Mouse (Mus musculus) embryonic facial prominence, embryonic 13.5 days (tissue): ENCODE data around the gene Akap13. TPM values are rescaled to one million over a fixed set of nuclear protein-coding genes. Genes with fewer than 3 reads are reported as not detected.

ENCODE experiments used
- ATAC-seq: fragments of 200-750 bp; cut with Nextera tagmentation; 2 replicates; pipeline ENCODE4 v1.8.0; 2017; ENCODE audit warnings: low read depth; ENCODE audit not compliant: insufficient number of reproducible peaks, insufficient read depth, low FRiP score, low TSS enrichment
- H3K27ac ChIP-seq: fragments of 300-500 bp; sonication (generic); 2 replicates; pipeline ENCODE4 v1.5.1; 2015; ENCODE audit warnings: moderate library complexity, mild to moderate bottlenecking, inconsistent platforms
- H3K27me3 ChIP-seq: fragments of 300-500 bp; sonication (generic); 2 replicates; pipeline ENCODE4 v1.6.1; 2015; ENCODE audit warnings: mild to moderate bottlenecking, inconsistent platforms
- H3K36me3 ChIP-seq: fragments of 300-500 bp; sonication (generic); 2 replicates; pipeline ENCODE4 v1.6.1; 2015; ENCODE audit warnings: mild to moderate bottlenecking, inconsistent platforms
- H3K4me1 ChIP-seq: fragments of 300-500 bp; sonication (generic); 2 replicates; pipeline ENCODE4 v1.6.1; 2015; ENCODE audit warnings: inconsistent platforms
- H3K4me2 ChIP-seq: fragments of 300-500 bp; sonication (generic); 2 replicates; pipeline ENCODE4 v1.6.1; 2015; ENCODE audit warnings: moderate library complexity, mild to moderate bottlenecking, inconsistent platforms
- H3K4me3 ChIP-seq: fragments of 300-500 bp; sonication (generic); 2 replicates; pipeline ENCODE4 v1.5.1; 2015; ENCODE audit warnings: mild to moderate bottlenecking, inconsistent platforms
- H3K9ac ChIP-seq: fragments of 300-500 bp; sonication (generic); 2 replicates; pipeline ENCODE4 v1.6.1; 2015; ENCODE audit warnings: mild to moderate bottlenecking, inconsistent platforms
- H3K9me3 ChIP-seq: fragments of 300-500 bp; sonication (generic); 2 replicates; pipeline ENCODE4 v1.6.1; 2016; ENCODE audit warnings: inconsistent platforms
- WGBS: fragments of 180-500 bp; shearing (Covaris S2); methylation state at CpG from one replicate; pipeline ENCODE4 v1.1.7; 2015; ENCODE audit warnings: mixed read lengths; 5-methylcytosine and 5-hydroxymethylcytosine counted together
- polyA plus RNA-seq: library from polyadenylated mRNA; unstranded; fragments of >200 nt; fragmentation: Nextera tagmentation; extraction: Ambion mirVana; gene quantifications from 2 replicates; pipeline ENCODE4 v1.2.1, GENCODE M21; 2015

Gene Akap13
- polyA plus RNA-seq, 1 experiment from 2014 or later, result 49.8 TPM

DNA sequence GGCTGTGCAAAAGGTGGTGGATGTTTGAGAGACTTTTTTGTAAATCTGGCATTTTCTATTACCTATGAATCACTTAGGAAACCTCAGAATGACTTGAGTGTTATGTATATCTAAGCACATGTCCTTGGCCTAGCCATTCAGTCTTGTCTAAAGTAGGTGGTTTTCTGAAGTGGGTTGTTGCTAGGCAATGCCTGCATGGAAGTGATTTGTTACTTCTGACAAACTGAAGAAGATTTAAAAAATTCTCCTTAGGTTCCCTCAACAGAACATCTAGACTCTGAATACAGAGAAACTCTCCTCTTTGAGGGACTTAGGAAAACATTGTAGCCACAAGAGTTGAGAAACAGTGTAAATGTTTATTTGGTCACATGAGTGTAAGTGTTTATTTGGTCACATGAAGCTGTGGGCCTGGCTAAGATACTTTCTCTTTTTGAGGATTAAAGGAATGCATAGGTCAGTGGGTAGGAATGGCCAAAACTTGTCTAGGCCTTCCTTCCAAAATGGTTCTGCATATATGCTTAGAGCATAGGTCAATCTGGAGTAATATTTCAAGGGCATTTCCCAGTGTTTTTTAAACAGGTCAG lies 8.3 kb downstream of the Akap13 start:
- H3K4me2 ChIP-seq, result no peak overlapping the region
- no peak for ATAC-seq
- H3K4me1 ChIP-seq, result peaks cover 25% of the 10 kb centered on the region
- H3K27ac ChIP-seq, result no peak overlapping the region; the same call in 1 of the 2 replicates
- no peak overlapping the region for H3K4me3 ChIP-seq
- no peaks in the 10 kb centered on the region for H3K36me3 ChIP-seq
- no peak overlapping the region for H3K9ac ChIP-seq
- no peaks in the 10 kb centered on the region for H3K27me3 ChIP-seq
- no peaks in the 10 kb centered on the region for H3K9me3 ChIP-seq

DNA sequence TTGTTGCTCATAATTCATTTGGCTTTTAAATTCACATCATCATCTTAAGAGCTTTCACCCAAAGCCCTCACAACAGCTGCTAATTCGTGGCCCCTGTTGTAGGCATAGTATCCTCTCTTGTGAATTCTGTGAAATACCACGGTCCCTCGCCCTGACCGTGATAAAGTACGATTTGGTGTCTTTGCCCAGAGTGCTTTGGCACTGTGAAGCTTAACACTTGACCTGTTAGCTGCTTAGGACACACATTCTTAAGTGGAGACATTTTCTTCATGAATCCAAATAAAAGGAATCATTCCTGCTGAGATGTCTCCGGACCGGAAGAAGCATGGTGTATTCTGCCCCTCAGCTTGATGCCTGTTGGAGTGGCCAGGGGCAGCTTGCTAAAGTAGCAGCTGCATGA lies 12.5 kb downstream of the Akap13 start:
- Histone ChIP-seq H3K4me1 (peaks cover 30% of the 10 kb centered on the region), H3K9me3 (no peaks in the 10 kb centered on the region), H3K27me3 (no peaks in the 10 kb centered on the region), H3K27ac (no peak overlapping the region), H3K36me3 (no peaks in the 10 kb centered on the region), H3K9ac (no peak overlapping the region), H3K4me3 (no peak overlapping the region), H3K4me2 (no peak overlapping the region)
- no peak for ATAC-seq
- 82% methylated on average over 7 of the region's 7 CpGs for WGBS

DNA sequence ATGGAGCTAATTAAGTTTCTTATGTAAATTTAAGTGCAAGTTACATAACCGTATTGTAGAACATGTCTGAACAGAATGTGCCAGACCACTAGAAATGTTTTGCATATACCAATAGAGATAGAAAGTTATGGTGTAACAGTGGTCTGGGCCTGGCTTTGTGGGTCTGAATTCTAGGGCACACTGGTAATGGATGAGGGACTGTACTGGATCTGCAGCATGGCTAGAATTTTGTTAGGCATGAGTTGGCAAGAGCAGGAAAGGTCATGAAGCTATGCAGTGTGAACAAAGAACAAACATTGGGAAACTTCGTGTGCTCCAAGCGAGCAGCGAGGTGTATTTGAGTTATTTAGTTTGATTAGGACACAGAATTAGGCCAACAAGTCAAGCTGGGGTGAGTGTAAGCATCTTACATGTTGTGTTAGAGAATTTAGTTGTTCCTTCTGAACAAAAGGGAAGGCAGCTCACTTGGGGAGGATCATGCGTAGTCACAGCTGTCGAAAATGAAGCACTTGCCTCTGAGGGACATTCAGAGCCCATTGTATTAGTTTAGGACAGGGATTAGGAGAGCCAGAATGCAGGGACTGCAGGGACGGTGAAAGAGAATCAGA lies 15.1 kb downstream of the Akap13 start:
- Histone ChIP-seq H3K4me3 (no peak overlapping the region), H3K27me3 (no peaks in the 10 kb centered on the region), H3K4me1 (peaks cover 18% of the 10 kb centered on the region; the same call in 1 of the 2 replicates), H3K27ac (no peak overlapping the region), H3K9me3 (no peaks in the 10 kb centered on the region), H3K9ac (no peak overlapping the region), H3K4me2 (no peak overlapping the region), H3K36me3 (no peaks in the 10 kb centered on the region)
- ATAC-seq, result no peak
- 49% methylated on average over 7 of the region's 7 CpGs for WGBS

DNA sequence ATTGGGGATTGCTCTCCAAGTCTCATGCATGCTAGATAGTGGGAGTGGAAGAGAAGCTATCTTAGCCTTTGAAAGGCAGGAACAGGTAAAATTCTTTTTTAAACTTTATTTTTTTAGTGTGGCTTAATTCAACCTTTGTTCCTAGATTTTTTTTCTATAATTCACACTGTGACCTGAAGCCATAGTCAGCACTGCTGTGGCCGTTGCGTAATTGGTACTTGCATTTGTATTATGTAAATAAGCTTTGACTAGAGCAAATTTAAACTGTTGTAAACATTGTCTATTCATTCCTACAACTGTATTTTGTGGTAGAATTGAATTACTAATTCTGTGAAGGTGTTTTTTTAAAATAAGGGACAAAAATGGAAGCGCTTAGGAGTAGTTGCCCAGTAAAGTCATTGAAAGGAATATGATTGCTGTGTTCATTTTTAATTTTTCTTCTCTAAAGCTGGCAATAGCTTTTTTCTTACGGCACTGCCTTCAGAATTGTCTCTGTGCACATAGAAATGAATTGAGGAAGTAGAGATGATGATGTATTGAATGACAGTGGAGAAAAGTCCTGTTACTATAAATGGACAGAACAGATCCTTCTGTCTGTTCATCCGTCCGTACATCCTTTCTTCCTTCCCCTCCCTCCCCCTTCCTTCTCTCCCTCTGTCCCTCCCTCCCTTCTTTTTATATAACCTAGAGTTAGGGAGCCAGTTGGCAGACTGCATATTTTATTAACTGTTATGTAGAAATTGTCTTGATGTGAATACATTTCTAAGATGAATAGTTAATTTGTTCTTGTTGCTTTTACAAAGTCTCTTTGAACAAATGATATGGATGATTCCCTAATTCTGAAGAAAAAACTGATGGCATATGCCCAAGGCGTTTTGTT lies 17.2 kb downstream of the Akap13 start:
- no peaks in the 10 kb centered on the region for H3K36me3 ChIP-seq
- H3K4me1 ChIP-seq, result peaks cover 9% of the 10 kb centered on the region; the same call in 1 of the 2 replicates
- no peak overlapping the region for H3K4me2 ChIP-seq
- H3K9ac ChIP-seq, result no peak overlapping the region
- WGBS, result 85% methylated on average over 7 of the region's 7 CpGs
- no peaks in the 10 kb centered on the region for H3K9me3 ChIP-seq
- ATAC-seq, result no peak
- H3K27ac ChIP-seq, result no peak overlapping the region
- no peaks in the 10 kb centered on the region for H3K27me3 ChIP-seq
- H3K4me3 ChIP-seq, result no peak overlapping the region

DNA sequence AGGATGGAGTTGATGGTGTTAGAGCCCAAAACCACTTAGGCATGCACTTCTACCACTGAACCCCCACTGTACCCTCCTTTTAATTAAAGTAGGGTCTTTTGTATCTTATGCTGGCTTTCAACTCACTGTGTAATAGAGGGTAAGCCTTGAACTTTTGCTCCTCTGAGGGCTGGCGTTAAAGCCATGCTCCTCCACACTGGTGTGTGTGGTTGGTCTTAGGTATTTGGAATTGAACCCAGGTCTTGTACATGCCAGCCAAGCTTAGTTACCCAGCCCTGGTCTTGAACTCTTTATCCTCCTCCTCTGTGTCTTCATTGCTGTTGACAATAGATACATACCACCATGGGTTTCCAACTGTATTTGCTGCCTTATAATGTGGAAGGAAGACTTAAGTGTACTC lies 18.0 kb downstream of the Akap13 start:
- Histone ChIP-seq H3K9me3 (no peaks in the 10 kb centered on the region), H3K9ac (no peak overlapping the region), H3K4me2 (no peak overlapping the region), H3K4me3 (no peak overlapping the region), H3K27me3 (no peaks in the 10 kb centered on the region), H3K36me3 (no peaks in the 10 kb centered on the region), H3K4me1 (peaks cover 9% of the 10 kb centered on the region; the same call in 1 of the 2 replicates), H3K27ac (no peak overlapping the region)
- no peak for ATAC-seq
- 82% methylated on average over 1 of the region's 1 CpGs for WGBS

DNA sequence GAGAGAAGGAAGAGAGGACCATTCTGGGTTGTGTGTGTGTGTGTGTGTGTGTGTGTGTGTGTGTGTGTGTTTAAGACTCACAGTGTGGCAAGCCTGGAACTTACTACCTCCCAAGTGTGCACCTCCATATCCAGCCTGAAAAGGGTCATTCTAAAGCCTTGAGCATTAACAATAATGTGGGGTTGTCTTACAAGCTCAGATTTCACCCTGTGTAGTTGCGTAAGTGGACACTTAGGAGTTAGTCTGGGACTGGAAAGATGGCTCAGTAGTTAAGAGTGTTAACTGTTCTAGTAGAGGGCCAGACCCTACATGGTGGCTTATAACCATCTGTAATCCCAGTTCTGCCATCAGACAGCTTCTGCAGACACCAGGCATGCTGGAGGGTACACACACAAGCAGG lies 18.7 kb downstream of the Akap13 start:
- no peak overlapping the region for H3K4me2 ChIP-seq

DNA sequence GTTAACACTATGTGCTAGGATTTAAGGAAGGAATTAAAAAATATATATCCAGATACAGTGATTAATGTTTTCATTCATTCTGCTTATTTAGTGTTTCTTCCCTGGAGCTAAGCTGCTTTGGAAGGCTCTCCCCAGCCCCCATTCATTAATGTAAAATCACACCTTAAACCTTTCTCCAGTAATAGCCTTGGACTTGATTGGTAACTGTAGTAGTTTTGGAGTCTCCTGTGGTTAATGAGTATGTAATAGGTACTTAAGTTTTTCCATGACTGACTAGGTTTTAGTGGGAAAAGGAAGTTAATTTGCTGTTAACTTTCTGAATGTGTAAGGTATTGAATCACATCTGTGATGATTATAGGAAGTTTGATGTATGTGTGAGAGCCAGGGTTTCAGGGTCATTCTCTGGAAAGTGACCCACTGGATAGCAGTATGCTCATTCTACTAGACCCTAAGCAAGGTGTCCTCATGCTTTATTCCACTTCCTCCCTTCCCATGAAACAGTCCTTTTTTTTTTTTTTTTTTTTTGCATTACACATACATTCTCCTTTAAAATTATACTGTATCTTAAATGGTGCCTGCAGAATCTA lies 19.3 kb downstream of the Akap13 start:
- Histone ChIP-seq H3K4me3 (no peak overlapping the region), H3K27ac (no peak overlapping the region), H3K9ac (no peak overlapping the region), H3K4me1 (peaks cover 9% of the 10 kb centered on the region; the same call in 1 of the 2 replicates), H3K9me3 (no peaks in the 10 kb centered on the region), H3K27me3 (no peaks in the 10 kb centered on the region), H3K4me2 (no peak overlapping the region), H3K36me3 (no peaks in the 10 kb centered on the region)
- ATAC-seq, result no peak

More for the DNA sequence above, 18.7 kb downstream of the Akap13 start:
- WGBS, result 56% methylated on average over 1 of the region's 1 CpGs
- Histone ChIP-seq H3K27ac (no peak overlapping the region), H3K36me3 (no peaks in the 10 kb centered on the region), H3K9me3 (no peaks in the 10 kb centered on the region), H3K27me3 (no peaks in the 10 kb centered on the region), H3K4me3 (no peak overlapping the region), H3K4me1 (peaks cover 9% of the 10 kb centered on the region; the same call in 1 of the 2 replicates), H3K9ac (no peak overlapping the region)
- ATAC-seq, result no peak

DNA sequence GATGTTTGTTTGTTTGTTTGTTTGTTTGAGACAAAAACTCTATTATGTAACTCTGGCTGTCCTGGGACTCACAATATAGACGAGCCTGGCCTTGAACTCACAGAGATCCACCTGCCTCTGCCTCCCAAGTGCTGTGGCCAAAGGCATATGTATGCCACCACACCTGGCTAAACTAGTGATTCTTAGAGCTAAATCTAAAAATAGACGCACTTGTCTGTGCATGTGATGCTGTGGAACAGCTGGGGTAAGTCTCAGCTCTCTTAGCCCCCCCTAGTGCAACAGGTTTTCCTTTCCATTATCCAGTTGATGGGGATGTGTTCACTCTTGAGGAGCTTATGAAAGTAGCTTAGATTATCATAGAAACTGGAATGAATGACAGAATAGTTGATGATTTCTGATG lies 22.7 kb downstream of the Akap13 start:
- H3K9ac ChIP-seq, result no peak overlapping the region
- no peak for ATAC-seq
- WGBS, result 88% methylated on average over 2 of the region's 2 CpGs
- H3K9me3 ChIP-seq, result no peaks in the 10 kb centered on the region
- no peaks in the 10 kb centered on the region for H3K36me3 ChIP-seq
- no peak overlapping the region for H3K27ac ChIP-seq
- H3K4me1 ChIP-seq, result 0 out of 2 replicates have a peak, but pooled peaks cover 4% of the 10 kb centered on the region
- no peak overlapping the region for H3K4me3 ChIP-seq
- H3K27me3 ChIP-seq, result no peaks in the 10 kb centered on the region
- H3K4me2 ChIP-seq, result no peak overlapping the region

DNA sequence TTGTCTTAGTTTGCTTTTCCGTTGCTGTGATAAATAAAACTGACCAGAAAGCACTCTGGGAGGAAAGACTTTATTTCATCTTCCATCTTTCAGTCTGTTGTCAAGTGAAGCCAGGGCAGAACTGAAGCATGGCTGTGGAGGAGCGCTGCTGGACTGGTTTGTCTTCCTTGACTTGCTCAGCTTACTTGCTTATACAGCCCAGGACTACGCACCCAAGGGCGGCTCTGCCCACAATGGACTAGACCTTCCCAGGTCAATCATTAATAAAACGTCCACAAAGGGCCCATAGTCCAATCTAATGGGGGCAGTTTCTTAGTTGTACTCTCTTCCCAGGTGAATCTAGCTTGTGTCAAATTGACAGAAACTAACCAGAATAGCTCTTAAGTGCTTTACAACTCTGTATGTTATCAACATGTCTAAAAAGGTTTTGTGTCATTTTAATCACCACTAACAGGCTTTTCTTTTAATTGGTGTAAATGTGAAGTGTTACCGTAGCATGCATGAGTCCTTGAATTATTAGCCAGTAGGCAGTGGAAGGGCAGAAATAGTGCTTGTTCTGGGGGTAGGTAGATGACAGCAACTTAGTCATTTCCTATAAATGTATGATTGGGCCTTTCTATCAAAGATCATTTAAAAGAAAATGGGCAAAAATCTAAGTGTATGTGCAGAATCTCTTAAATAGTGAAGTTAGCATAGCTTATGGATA lies 25.5 kb downstream of the Akap13 start:
- no peak for ATAC-seq
- H3K4me2 ChIP-seq, result no peak overlapping the region
- no peak overlapping the region for H3K27ac ChIP-seq
- no peaks in the 10 kb centered on the region for H3K4me1 ChIP-seq
- no peak overlapping the region for H3K9ac ChIP-seq
- H3K36me3 ChIP-seq, result no peaks in the 10 kb centered on the region
- H3K9me3 ChIP-seq, result no peaks in the 10 kb centered on the region
- H3K4me3 ChIP-seq, result no peak overlapping the region
- WGBS, result 92% methylated on average over 6 of the region's 6 CpGs
- no peaks in the 10 kb centered on the region for H3K27me3 ChIP-seq

DNA sequence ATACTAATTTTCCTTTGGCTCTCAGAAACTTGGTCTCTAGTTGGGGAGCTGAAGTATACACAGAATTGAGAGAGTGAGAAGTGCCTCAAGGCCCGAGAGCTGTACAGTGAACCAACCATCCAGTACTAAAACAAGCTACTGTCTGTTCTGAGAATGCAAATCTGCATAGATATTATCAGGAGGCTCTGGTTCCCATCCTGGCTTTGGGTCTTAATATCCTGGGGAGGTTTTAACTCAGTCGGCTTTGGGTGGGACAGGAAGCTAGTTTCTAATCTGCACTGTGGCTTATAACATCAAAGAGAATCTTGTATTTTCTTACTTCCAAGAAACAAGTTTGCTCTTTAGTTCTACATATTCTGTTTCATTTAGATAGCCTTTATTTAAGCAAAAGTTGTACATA lies 30.7 kb downstream of the Akap13 start:
- WGBS, result 65% methylated on average over 2 of the region's 2 CpGs
- Histone ChIP-seq H3K9ac (no peak overlapping the region), H3K9me3 (no peaks in the 10 kb centered on the region), H3K27me3 (no peaks in the 10 kb centered on the region), H3K36me3 (no peaks in the 10 kb centered on the region), H3K4me2 (no peak overlapping the region), H3K4me3 (no peak overlapping the region), H3K27ac (no peak overlapping the region), H3K4me1 (no peaks in the 10 kb centered on the region)
- no peak for ATAC-seq

DNA sequence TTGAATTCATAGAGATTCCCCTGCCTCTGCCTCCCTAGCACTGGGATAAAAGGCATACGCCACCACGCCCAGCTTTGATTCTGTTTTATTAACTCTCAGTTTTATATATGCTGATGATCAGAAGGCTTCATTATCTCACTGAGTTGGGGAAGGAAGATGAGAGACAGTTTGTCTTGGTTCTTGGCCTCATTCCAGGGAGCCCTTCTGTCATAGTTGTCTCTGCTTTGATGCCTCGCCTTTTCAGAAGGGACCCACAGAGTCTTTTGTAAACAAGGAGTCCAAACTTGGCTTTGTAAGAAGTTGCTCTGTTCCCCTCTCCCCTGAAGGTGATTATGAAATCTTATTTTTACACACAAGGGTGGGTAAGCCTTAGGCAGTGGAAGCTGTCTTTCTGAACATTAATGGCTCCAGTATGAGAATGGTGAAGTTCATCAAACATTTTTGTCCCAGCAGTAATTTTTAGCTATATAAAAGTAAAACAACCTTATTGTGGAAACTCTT lies 40.7 kb downstream of the Akap13 start:
- no peak overlapping the region for H3K4me3 ChIP-seq
- no peak overlapping the region for H3K9ac ChIP-seq
- no peaks in the 10 kb centered on the region for H3K9me3 ChIP-seq
- H3K36me3 ChIP-seq, result no peaks in the 10 kb centered on the region
- H3K4me1 ChIP-seq, result peaks cover 16% of the 10 kb centered on the region
- H3K27me3 ChIP-seq, result no peaks in the 10 kb centered on the region
- H3K27ac ChIP-seq, result no peak overlapping the region
- 85% methylated on average over 3 of the region's 3 CpGs for WGBS
- H3K4me2 ChIP-seq, result no peak overlapping the region
- ATAC-seq, result no peak
